Mouse (Mus musculus): ENCODE measurements around the gene Zfp106. TPM values are rescaled to one million over a fixed set of nuclear protein-coding genes. Genes with fewer than 3 reads are reported as not detected.
A peak's percentile ranks its signal among the peaks of the same experiment; 100 is the strongest.
"Not testable (repeated sequence)": the region's sequence is repeated elsewhere in the genome, so short reads cannot be mapped to it uniquely, and the experiment has no call there.

Zfp106 gene
- polyA plus RNA-seq, 1 experiment from 2014 or later, result 36.2 TPM

DNA sequence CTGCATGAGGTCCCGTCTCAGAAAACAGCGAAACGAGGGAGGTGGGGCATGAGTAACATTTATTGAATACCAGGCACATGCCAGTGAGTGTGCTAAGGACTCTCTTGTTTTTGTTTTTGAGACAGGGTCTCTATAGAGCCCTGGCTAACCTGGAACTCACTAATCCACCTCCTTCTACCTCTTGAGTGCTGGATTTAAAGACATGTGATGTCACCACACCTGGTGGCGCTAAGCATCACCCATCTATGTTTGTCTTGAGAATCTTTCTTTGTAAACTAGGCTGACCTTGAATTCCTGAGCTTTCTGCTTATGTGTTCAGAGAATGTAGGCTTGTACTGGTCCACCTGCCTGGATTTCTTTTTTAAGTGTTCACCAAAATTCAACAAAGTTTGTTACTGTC, 14.2 kb upstream of the Zfp106 start:
- no peak overlapping the region for H3K9ac ChIP-seq (ENCODE audit: low read depth, low read length)
- no peaks in the 10 kb centered on the region for H3K9me3 ChIP-seq (ENCODE audit: control insufficient read depth, low read length)
- 0 out of 2 replicates have a peak overlapping the region, but pooled peaks have one; percentile 13 for H3K27ac ChIP-seq (ENCODE audit: low read length)
- H3K36me3 ChIP-seq (ENCODE audit: control insufficient read depth, insufficient read depth, low read length), result no peaks in the 10 kb centered on the region
- 68% methylated on average over 4 of the region's 4 CpGs for WGBS
- H3K4me3 ChIP-seq (ENCODE audit: low read length), result no peak overlapping the region
- H3K4me1 ChIP-seq (ENCODE audit: control insufficient read depth, insufficient read depth, low read length), result no peaks in the 10 kb centered on the region
- no peaks in the 10 kb centered on the region for H3K27me3 ChIP-seq (replicated peaks; ENCODE audit: control insufficient read depth, insufficient read depth, low read length)
- ATAC-seq, result peak; percentile 40; the same call in 1 of the 2 replicates
- H3K4me2 ChIP-seq (ENCODE audit: low read depth, low read length), result no peak overlapping the region

DNA sequence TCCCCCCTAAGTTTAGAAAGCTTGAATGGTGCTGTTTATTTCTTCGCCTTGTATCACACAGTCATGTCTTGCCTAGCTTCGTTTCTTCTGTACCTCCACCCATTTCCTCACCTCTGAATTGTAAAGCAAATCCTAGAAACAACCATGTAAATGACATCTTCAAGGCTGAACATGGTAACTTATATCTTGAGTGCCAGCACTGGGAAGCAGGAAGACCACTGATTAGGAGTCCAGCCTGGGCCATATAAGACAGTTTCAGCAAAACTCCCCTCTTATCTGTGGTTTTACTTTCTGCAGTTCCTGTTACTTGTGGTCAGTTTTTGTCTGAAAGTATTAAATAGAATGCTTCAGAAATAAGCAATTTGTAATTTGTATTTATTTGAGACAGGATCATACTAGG, 12.3 kb upstream of the Zfp106 start:
- Histone ChIP-seq H3K4me1 (ENCODE audit: control insufficient read depth, insufficient read depth, low read length) (no peaks in the 10 kb centered on the region), H3K9ac (ENCODE audit: low read depth, low read length) (no peak overlapping the region), H3K9me3 (ENCODE audit: control insufficient read depth, low read length) (no peaks in the 10 kb centered on the region), H3K36me3 (ENCODE audit: control insufficient read depth, insufficient read depth, low read length) (0 out of 2 replicates have a peak, but pooled peaks cover 3% of the 10 kb centered on the region), H3K4me2 (ENCODE audit: low read depth, low read length) (no peak overlapping the region), H3K4me3 (ENCODE audit: low read length) (no peak overlapping the region), H3K27ac (ENCODE audit: low read length) (no peak overlapping the region), H3K27me3 (replicated peaks; ENCODE audit: control insufficient read depth, insufficient read depth, low read length) (no peaks in the 10 kb centered on the region)
- WGBS, result 90% methylated on average over 2 of the region's 2 CpGs
- no peak for ATAC-seq

- H3K27ac ChIP-seq (ENCODE audit: low read length), result no peak overlapping the region
- H3K4me1 ChIP-seq (ENCODE audit: control insufficient read depth, insufficient read depth, low read length), result no peaks in the 10 kb centered on the region
- WGBS, result 90% methylated on average over 3 of the region's 3 CpGs
- H3K4me2 ChIP-seq (ENCODE audit: low read depth, low read length), result no peak overlapping the region
- H3K27me3 ChIP-seq (replicated peaks; ENCODE audit: control insufficient read depth, insufficient read depth, low read length), result no peaks in the 10 kb centered on the region
- 0 out of 2 replicates have a peak, but pooled peaks cover 3% of the 10 kb centered on the region for H3K36me3 ChIP-seq (ENCODE audit: control insufficient read depth, insufficient read depth, low read length)
- H3K4me3 ChIP-seq (ENCODE audit: low read length), result no peak overlapping the region
- no peak for ATAC-seq
- no peaks in the 10 kb centered on the region for H3K9me3 ChIP-seq (ENCODE audit: control insufficient read depth, low read length)
- no peak overlapping the region for H3K9ac ChIP-seq (ENCODE audit: low read depth, low read length)
Measured at GRCm38 (mm10) chr2:120575121-120575520, 11.5 kb upstream of the Zfp106 start.

GRCm38 (mm10) chr2:120572161-120572560, 8.5 kb upstream of the Zfp106 start:
- H3K9me3 ChIP-seq (ENCODE audit: control insufficient read depth, low read length); H3K4me2 ChIP-seq (ENCODE audit: low read depth, low read length); H3K27ac ChIP-seq (ENCODE audit: low read length); H3K27me3 ChIP-seq (replicated peaks; ENCODE audit: control insufficient read depth, insufficient read depth, low read length); H3K36me3 ChIP-seq (ENCODE audit: control insufficient read depth, insufficient read depth, low read length); ATAC-seq; H3K9ac ChIP-seq (ENCODE audit: low read depth, low read length); H3K4me3 ChIP-seq (ENCODE audit: low read length); H3K4me1 ChIP-seq (ENCODE audit: control insufficient read depth, insufficient read depth, low read length): not testable (repeated sequence)
- WGBS, result 97% methylated on average over 3 of the region's 3 CpGs

DNA sequence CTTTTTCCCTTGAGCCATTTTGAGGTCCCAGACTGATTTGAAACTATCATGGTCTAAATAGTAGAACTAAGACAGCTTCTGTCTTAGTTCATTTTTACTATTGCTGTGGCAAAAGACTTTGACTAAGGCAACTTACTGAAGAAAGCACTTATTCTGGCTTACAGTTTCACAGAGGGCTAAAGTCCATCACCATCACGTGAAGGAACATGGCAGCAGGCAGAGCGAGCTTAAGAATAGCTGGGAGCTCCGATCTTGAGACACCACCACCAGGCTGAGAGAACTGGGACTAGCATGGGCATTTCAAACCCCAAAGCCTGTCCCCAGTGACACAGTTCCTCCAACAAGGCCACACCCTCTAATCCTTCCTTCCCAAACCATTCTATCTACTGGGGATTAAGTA, 7.4 kb upstream of the Zfp106 start:
- Histone ChIP-seq H3K27ac (ENCODE audit: low read length) (no peak overlapping the region), H3K4me1 (ENCODE audit: control insufficient read depth, insufficient read depth, low read length) (peaks cover 3% of the 10 kb centered on the region; the same call in 1 of the 2 replicates), H3K36me3 (ENCODE audit: control insufficient read depth, insufficient read depth, low read length) (0 out of 2 replicates have a peak, but pooled peaks cover 3% of the 10 kb centered on the region), H3K4me2 (ENCODE audit: low read depth, low read length) (no peak overlapping the region), H3K9me3 (ENCODE audit: control insufficient read depth, low read length) (no peaks in the 10 kb centered on the region), H3K4me3 (ENCODE audit: low read length) (no peak overlapping the region), H3K9ac (ENCODE audit: low read depth, low read length) (no peak overlapping the region), H3K27me3 (replicated peaks; ENCODE audit: control insufficient read depth, insufficient read depth, low read length) (no peaks in the 10 kb centered on the region)
- WGBS, result 90% methylated on average over 3 of the region's 3 CpGs
- no peak for ATAC-seq

DNA sequence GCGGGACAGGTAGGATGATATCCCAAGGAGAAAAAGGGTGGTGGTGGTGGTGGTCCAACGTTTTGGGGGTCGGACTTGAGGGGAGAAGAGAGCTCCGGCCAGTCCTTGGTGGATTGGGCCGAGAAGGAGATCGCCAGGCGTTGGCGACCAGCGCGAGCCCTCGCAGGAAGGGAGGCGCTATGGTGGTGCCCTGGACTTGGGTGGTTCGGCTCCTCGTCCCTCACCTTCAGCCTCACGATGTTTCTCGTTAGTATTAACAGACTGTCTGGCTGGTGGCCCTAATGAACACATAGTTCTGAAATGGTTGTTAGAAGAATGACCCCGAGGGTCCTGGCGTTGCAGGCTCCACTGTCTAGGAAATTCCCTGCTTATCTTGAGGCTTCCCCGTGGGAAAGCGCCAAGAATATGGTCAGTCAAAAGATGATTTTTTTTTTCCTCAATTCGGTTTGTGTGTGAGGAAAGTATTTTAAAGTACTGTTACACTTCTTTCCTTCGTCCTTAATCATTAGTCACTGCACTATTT, 4.2 kb upstream of the Zfp106 start:
- peak; percentile 74 for ATAC-seq
- Histone ChIP-seq H3K4me3 (ENCODE audit: low read length) (peak overlapping the region; percentile 70), H3K4me2 (ENCODE audit: low read depth, low read length) (peak overlapping the region; percentile 52), H3K9me3 (ENCODE audit: control insufficient read depth, low read length) (no peaks in the 10 kb centered on the region), H3K36me3 (ENCODE audit: control insufficient read depth, insufficient read depth, low read length) (0 out of 2 replicates have a peak, but pooled peaks cover 3% of the 10 kb centered on the region), H3K4me1 (ENCODE audit: control insufficient read depth, insufficient read depth, low read length) (peaks cover 3% of the 10 kb centered on the region; the same call in 1 of the 2 replicates), H3K27me3 (replicated peaks; ENCODE audit: control insufficient read depth, insufficient read depth, low read length) (no peaks in the 10 kb centered on the region), H3K27ac (ENCODE audit: low read length) (peak overlapping the region; percentile 84), H3K9ac (ENCODE audit: low read depth, low read length) (peak overlapping the region; percentile 78)
- under 1% methylated on average over 22 of the region's 22 CpGs for WGBS

DNA sequence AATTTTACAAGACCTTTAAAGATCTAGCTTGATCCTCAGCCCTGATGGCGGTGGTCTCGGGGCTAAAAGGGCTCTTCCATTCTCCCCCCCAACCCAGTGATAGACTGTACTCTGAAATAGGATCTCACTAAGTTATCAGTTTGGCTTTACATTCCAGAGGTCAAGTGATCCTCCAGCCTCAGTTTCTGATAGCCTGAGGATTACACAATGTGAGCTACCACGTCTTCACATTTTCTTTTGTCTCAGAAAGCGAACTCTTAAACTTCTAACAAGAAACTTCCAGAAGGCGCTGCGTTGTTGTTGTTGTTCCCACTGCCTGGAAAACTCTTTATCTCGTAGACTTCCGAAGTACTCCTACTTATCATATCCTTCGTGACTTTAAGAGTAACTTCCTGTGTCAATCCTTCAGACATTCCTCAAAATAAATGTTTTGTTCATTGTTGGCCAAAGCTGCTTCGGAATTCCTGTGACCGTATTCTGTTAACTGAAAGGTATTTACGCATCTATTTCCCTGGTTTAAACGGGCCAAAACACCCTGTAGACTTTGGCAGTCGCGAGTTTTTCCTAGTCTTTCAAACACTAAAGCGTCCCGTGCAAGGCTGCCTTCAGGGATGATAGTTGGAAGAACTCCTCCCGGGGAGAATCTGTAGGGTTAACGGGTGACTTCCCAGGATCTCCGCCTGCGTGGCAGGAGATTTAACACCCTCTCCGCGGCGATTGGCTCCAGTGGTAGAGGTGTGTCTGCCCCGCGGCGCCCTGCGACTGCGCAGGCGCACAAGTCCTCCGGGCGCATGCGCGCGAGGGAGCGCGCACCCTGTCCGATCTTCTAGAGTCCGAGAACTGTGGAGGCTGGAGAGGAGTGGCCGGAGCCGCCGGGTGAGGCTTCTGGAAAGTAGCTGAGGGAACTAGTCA, 3.5 kb upstream of the Zfp106 start, which contains the start of gene Snap23:
Gene Snap23 (plus strand): TSS at position 786 of the 912 bp plus-strand sequence.
- ATAC-seq, result peak; percentile 95
- peak within 1 kb of the TSS; percentile 70 for H3K4me3 ChIP-seq (ENCODE audit: low read length)
- peaks cover 8% of the 10 kb centered on the region for H3K4me1 ChIP-seq (ENCODE audit: control insufficient read depth, insufficient read depth, low read length)
- peak within 1 kb of the TSS; percentile 93 for H3K27ac ChIP-seq (ENCODE audit: low read length)
- 0 out of 2 replicates have a peak, but pooled peaks cover 3% of the 10 kb centered on the region for H3K36me3 ChIP-seq (ENCODE audit: control insufficient read depth, insufficient read depth, low read length)
- H3K9ac ChIP-seq (ENCODE audit: low read depth, low read length), result peak within 1 kb of the TSS; percentile 78
- H3K4me2 ChIP-seq (ENCODE audit: low read depth, low read length), result peak within 1 kb of the TSS; percentile 53
- no peaks in the 10 kb centered on the region for H3K27me3 ChIP-seq (replicated peaks; ENCODE audit: control insufficient read depth, insufficient read depth, low read length)
- WGBS, result under 1% methylated on average over 42 of the region's 42 CpGs
- H3K9me3 ChIP-seq (ENCODE audit: control insufficient read depth, low read length), result no peaks in the 10 kb centered on the region

GRCm38 (mm10) chr2:120565363-120565762, 1.7 kb upstream of the Zfp106 start:
- Histone ChIP-seq H3K27ac (ENCODE audit: low read length) (no peak overlapping the region), H3K9ac (ENCODE audit: low read depth, low read length) (no peak overlapping the region), H3K4me1 (ENCODE audit: control insufficient read depth, insufficient read depth, low read length) (peaks cover 11% of the 10 kb centered on the region), H3K27me3 (replicated peaks; ENCODE audit: control insufficient read depth, insufficient read depth, low read length) (no peaks in the 10 kb centered on the region), H3K4me3 (ENCODE audit: low read length) (no peak overlapping the region), H3K36me3 (ENCODE audit: control insufficient read depth, insufficient read depth, low read length) (no peaks in the 10 kb centered on the region), H3K9me3 (ENCODE audit: control insufficient read depth, low read length) (no peaks in the 10 kb centered on the region), H3K4me2 (ENCODE audit: low read depth, low read length) (no peak overlapping the region)
- no peak for ATAC-seq
- 79% methylated on average over 2 of the region's 2 CpGs for WGBS

DNA sequence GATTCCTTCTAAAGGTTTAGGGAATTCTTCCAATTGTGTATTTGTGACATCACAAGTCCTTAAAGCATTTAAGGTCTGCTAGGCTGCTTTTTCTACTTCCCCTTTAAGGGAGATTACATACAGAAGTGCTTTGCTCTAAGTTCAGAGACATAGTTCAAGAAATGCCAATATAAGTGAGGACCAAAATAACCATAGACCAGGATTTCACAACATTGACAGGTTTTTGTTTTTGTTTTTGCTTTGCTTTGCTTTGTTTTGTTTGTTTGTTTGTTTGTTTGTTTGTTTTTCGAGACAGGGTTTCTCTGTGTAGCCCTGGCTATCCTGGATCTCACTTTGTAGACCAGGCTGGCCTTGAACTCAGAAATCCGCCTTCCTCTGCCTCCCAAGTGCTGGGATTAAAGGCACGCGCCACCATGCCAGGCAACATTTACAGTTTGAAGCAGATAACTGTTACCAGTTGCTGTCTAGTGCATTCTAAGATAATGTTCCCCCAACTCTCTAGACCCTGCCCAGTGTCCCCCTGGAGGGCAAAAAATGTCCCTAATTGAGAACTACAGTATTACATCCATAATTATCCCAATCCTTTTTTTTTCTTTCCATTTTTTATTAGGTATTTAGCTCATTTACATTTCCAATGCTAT, 1.0 kb upstream of the Zfp106 start:
- not testable (repeated sequence) for H3K9ac ChIP-seq (ENCODE audit: low read depth, low read length); ATAC-seq; H3K27ac ChIP-seq (ENCODE audit: low read length); H3K4me3 ChIP-seq (ENCODE audit: low read length); H3K4me2 ChIP-seq (ENCODE audit: low read depth, low read length); H3K36me3 ChIP-seq (ENCODE audit: control insufficient read depth, insufficient read depth, low read length); H3K9me3 ChIP-seq (ENCODE audit: control insufficient read depth, low read length); H3K27me3 ChIP-seq (replicated peaks; ENCODE audit: control insufficient read depth, insufficient read depth, low read length)
- 85% methylated on average over 4 of the region's 4 CpGs for WGBS
- peaks cover 11% of the 10 kb centered on the region for H3K4me1 ChIP-seq (ENCODE audit: control insufficient read depth, insufficient read depth, low read length)

Data from intestine, embryonic 16.5 days (tissue).